Mouse (Mus musculus) T-cell, adult 2 months (primary cell): Measurements from ENCODE around the gene Ptch2.

Experiments
- DNase-seq: peaks from one replicate; pipeline ENCODE4 v3.0.0; 2022; ENCODE audit warnings: low spot score

The Ptch2 gene

DNA sequence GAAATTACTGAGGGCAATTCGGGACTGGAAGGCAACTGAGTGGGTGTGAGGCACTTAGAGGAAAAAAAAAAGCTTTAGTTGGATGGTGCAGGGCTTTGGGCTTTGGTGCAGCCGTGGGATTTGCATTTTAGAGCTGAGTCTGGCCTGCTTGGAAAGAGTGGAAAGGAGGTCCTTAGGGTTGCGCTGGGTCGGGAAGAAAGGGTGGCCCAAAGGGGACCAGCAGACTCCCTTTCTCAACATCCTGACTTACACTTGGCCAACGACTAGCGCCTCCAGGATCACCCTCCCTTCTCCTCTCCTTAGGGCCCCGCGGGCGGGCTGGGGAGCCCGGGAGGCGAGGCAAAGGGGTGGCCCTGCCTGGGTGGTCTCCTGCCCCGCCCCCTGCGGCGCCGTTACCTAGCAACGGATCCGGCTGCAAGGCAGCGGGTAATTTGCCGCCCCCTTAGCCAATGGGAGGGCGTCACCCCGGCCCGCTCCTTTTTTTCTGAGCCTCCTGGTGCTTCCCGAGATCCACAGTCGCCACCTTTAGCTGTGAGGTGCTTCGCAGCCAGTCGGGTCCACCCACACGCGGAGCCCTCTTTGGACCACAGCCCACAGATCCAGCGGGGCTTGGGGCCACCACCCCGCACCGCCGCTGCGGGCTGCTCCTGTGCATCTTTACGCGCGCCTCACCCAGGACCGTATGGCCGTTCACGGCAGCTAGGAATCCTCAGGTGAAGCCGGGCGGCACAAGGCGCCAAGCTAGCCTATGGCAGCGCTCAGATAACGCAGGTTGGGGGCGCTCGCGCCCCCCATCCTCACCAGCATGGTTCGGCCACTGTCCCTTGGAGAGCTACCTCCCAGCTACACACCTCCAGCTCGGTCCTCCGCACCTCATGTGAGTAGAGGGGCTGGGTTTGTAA is at the start of gene Ptch2:
Gene Ptch2 (plus strand): TSS at position 525 of the 902 bp plus-strand sequence.
- peak; percentile 7 for DNase-seq

DNA sequence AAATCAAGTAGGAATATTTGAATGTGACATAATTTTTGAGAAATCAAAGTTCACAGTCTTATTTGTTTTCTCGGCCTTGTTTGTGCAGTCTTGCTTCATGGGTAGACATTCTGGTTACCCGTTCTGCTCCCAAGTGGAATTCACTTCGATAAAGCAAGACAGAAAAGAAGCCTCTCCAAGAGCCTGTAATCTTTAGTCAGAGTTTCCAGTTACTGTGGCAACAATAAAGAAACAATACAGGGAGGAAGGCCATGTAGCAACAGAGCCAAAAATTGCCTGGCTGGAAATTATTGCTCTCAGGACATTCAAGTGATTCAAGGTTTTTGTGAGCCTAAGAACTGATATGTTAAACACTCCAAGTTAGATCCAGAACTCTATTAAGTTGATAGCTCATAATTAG is 47.0 kb upstream of the Ptch2 start:
- DNase-seq, result no peak

DNA sequence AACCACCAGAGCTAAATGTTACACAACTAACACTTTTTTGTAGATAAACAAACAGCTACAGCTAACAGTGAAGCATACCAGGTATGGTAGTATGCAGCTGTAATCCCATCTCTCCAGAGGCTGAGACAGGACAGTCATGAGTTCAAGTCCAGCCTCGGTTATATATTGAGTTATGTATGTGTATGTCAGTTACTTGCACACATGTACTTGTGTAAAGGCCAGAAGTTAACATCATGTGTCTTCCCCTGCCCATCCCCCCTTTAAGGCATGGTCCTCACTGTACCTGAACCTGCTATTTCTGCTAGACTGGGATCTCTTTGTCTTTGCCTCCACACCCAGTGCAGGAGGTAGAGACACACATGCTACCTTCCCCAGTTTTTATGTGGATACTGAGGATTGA is 46.4 kb upstream of the Ptch2 start:
- no peak for DNase-seq

DNA sequence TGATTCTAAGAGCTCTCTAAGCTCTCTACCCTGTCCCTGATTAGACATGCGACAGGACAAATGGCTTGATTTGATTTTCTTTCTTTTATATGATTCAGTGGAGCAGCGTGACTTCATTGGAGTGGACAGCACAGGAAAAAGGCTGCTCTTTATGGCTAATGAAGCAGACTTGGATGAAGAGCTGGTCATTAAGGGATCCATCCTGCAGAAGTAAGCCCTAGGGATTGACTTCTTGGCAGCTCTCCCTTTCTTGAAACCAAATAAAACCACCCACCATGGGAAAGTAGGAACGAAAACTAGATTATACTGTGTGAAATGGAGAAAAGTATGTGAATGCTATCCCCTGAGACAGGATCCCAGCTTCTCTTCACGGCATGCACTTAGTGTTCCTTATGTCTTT is 43.2 kb upstream of the Ptch2 start:
- DNase-seq, result no peak

DNA sequence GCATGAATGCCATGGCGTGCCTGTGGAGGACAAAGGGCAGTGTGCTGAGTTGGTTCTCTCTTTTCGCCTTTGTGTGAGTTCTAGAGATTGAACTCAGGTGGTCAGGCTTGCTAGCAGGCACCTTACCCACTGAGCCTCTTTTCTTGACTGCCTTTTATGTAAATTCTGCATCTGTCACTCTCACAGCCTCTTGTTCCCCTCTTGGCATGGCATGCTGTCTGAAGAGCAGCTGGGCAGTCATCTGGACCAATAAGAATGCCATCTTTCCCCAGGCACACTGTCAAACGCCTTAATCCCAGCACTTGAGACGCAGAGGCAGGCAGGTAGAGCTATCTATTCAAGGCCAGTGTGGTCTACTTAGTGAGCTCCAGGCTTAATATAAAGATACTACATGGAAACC is 41.9 kb upstream of the Ptch2 start:
- DNase-seq, result no peak

DNA sequence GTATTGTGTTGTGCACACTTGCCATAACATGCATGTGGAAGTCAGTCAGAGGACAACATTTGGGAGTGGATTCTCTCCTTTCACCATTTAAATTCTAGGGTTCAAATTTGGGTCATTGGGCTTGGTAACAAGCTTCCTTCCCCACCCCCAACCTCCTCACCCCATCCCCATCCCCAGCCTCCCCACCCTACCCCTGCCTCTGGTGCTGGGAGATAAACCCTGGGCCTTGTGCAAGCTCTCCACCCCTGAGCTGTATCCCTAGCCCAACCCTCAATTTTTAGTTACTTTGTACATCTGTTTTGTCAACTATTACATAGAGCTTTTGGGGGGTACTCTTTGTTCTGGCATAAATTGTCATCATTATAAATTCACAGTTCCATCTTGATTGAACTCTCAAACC is 39.8 kb upstream of the Ptch2 start:
- no peak for DNase-seq

DNA sequence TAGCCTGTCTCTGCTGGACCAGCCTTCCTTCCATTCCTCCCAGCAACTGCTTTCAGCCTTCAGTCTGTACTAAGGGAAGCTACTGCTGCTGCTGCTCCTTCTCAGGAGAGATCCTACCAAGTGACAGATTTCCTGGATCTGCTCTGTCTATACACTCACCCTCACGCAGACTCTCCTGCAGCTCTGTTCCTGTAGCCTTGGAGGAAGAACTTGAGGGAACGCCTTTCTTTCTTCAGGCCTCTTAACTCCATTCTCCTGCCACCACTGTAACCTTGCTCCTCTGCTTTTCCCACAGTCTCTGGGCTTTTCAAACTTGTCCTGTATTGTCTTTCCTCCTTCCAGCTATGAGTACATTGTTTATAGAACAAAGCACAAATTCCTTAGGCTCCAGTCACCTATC is 39.4 kb upstream of the Ptch2 start:
- DNase-seq, result no peak

DNA sequence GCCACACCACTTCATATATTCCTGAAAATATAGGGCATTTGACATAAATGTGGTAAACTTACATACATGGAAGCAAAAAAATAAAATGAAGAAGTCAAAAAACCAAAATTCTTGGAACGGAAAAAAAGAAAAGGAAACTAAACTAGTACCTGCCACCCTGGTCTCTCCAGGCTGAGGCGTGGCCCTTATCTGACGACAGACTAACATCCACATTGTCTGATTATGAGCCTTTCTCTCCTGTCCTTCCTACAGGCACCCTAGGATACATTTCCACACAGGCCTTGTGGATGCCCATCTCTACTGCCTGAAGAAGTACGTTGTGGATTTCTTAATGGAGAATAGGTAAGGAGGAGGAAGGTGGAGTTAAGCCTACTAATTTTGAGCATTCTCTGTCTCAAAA is 37.4 kb upstream of the Ptch2 start:
- DNase-seq, result no peak

DNA sequence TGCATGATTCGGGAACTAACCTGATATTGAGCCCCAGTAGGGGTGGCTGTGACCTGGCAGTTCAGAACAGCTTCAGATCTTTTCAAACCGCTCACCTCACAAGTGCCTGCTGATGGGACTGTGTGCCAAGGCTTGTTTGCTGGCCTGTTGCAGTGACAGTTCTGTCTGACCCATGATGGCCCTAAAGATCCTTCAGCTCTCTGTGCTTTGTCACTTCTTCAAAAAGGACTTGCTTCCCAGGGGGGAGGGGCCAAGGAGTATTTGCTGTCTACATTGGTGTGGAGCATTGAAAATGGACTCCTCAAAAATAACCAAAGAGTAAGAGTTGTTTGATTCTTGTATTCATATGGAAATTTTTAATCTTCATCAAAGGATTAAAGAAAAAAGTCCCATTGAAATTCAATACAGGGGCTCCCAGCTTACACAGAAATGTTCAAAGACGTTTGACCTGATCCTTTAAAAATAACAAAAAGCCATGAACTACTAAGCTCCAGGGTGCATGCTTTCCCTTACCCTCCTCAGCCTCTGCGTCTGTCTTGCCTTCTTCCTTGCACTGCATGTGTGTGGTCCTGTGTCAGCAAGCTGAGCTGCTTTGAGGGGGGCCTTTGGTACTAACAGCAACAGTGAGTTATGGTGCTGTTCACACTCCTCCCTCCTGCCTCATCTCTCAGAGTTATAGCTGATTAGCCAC is 33.0 kb upstream of the Ptch2 start:
- no peak for DNase-seq

DNA sequence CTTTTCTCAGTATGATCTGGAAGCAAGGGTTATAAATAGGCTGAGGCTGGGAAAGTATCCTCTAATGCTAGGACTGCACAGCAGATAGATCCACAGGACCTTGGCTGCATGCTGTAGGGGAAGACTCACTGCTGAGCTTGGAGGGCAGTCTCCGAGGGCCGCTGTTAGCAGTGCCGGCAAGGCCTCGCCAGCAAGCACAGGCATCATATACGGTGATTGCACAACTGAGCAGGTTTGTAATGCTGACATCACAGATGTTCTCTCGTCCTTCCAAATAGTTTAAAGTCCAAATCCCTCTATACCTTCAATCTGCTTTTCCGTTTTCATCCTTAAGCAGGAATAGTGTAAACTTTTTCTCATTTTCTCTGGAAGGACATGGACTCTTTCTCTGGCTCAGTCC is 27.8 kb upstream of the Ptch2 start:
- no peak for DNase-seq

DNA sequence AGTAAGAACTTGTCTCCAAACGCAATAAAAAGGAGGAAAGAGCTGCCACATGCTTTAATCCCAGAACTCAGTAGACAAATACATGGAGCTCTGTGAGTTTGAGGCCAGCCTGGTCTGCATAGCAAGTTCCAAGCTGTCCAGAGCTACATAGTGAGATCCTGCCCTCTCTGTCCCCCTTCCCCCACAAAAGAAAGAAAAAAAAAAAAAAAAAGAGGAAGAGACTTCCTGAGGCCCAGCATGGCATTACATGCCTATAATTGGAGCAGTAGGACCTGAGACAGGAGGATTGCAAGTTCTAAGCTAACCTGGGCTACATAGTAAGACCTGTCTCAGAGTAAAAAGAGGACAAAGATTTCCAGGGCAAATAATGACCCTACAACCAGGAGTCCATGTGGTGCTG is 26.2 kb upstream of the Ptch2 start:
- no peak for DNase-seq

DNA sequence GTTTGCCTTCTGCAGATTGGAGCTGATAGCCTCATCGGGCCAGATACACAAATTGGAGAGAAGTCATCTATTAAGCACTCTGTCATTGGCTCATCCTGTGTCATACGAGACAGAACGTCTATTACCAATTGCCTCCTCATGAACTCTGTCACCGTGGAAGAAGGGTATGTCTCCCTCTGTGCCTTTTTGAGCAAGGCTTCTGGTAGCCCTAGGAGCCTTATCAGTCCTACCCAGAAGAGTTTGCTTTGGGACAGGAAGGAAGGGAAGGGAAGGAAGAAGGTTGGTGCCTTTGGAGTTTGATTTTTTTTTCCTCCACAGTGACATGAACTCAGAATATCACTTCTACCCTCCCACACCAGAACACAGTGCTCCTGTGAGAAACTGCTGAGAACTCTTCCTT is 25.3 kb upstream of the Ptch2 start:
- no peak for DNase-seq

DNA sequence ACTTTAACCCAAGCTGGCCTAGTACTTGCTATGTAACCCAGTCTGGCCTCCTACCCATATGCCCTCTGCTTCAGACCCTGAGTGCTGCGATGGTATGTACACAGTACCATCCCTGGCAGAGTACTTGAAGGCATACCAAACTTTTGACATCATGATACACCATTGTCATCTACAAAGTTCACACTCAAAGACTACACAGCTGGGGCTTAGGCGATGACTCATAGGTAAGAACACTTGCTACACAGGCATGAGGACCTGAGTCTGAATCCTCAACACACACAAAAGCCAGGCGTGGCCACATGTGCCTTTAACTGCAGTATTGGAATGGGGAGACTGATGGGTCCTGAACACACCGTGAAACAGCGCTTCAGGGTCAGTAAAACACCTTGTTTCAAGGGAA is 24.7 kb upstream of the Ptch2 start:
- no peak for DNase-seq

DNA sequence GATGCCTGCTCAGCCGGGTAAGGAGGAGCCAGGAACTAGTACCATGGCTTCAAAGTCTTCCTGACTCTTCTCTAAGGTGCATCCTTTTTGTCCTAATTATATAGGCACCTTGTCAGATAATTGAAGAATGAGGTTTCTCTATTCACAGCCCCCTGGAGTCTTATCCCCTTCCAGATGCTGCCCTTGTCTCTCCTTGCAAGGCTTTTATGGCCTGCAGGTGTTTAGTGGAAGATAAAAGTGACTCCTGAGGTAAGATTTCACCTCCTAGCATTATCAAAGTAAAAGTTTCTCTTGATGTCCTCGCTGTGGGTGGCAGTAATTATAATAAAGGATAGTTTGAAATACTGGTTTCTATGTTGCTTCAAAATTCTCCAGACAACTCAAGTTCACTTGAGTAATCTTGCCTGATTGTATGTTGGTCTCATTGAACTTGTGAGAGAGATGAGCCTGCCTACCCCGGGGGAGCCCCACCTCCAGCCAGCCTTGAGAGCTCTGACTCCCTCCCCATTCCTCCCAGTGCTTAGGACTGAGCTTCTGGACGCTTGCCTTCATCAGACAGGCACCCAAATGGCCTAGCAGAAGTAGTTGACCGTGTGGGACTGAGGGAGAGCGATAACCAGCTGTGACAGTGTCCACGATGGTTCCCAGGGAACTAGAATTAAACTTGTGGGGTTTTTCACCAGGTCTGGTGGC is 7.8 kb upstream of the Ptch2 start:
- DNase-seq, result no peak

DNA sequence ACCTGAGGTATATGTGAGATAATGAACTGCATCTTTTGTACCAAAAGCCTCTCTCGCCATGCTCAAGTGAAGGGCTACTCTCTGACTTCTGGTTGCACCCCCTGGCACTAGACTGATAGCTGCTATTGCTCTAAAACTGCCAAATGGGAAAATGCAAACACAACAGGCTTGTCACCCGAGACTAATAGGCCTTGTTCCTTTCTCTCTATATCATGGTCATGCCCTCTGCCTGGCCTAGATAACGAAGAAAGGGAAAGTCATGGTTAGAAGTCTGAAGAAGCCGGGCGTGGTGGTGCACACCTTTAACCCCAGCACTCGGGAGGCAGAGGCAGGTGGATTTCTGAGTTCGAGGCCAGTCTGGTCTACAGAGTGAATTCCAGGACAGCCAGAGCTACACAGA is 5.3 kb upstream of the Ptch2 start:
- no peak for DNase-seq

DNA sequence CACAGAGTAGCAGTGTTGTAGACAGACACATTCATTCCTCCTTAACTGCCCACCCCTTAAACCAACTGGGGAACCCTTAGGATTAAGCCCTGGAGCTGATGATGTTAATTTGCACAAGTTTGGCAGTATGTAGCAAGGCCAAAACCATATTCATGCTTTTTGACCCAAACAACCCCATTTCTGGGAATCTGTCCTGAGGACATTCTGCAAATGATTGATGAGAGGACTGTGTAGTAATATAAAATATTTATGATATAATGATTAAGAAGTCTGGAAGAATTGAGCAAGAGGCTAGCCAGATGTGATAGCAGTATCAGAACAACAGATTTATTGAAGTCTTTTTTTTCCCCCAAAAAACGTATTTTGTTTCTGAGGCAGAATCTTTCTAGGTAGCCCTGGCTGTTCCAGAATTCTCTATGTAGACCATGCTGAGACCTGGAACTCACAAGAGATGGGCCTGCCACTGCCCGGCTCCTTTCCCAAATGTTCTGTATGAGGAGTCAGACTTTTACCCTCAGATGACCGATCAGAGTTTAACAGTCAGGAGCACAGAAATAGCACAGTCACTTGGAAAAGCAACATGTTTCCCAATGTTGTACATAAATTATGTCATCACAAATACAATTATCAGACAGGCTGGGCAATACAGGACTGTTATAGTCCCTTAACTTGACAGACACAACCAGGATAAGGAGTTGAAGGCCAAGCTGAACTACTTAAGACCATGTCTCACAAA is 1.1 kb upstream of the Ptch2 start:
- DNase-seq, result no peak

DNA sequence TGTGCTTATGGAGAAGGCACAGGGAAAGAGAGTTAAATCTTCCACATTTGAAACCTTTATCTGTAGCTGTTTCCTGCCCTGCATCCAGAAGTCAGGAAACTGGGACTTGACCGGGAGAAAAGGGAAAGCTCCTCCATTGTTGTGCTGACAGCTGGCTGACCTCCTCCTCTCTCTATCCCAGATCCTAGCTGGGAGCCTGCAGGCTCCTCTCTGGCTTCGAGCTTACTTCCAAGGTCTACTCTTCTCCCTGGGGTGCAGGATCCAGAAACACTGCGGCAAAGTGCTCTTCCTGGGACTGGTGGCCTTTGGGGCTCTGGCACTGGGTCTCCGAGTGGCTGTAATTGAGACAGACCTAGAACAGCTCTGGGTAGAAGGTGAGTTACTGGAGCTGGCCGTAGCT is 791 bp downstream of the Ptch2 start:
- no peak for DNase-seq

DNA sequence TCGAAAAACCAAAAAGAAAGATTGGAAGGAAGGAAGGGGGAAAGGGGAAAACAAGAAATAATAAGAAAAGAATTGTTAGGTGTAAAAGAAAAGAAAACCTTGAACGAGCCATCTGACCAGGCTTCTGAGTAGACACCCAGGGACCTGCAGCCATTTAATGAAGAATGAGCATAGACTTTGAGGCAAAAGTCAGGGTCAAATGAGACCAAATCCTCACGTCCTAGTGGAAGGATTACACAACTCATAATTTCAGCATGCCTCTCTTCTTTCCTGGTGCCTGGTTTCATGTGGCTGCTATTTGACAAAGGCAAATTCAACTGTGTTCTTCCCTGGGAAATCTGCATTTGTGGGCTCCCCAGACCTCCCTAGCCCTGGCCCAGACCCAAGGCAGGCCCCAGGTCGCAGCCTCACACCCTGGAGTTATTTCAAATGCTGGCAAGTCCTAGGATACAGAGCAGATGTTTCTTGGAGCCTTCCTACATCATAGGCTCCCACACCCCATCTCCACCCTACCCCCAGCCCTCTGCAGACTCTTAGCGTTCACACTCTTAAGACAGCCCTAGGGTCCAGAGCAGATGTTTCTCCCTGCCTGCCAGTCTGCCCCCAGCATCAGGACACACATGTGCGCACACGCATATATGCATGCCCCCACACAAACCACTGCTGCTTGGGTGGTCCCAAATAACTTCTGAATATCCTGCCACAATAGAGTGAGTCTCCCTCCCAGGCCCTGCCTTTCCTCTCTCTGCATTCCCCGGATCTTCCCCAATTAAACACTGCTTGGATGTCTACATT is 2.3 kb downstream of the Ptch2 start:
- DNase-seq, result no peak

DNA sequence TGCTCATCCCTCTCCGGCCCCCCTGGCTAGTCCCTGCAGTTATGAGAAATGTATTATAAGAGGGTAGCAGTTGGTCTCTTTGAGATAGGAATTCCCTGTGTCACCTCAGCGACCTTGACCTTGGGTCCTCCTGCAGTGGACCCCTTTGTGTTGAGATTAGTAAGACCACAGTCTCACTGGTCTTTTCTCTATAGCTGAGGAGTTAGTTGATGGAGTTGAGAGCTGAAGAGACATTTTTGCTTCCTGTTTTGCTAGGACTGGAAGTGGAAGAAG is 2.8 kb downstream of the Ptch2 start:
- DNase-seq, result no peak

DNA sequence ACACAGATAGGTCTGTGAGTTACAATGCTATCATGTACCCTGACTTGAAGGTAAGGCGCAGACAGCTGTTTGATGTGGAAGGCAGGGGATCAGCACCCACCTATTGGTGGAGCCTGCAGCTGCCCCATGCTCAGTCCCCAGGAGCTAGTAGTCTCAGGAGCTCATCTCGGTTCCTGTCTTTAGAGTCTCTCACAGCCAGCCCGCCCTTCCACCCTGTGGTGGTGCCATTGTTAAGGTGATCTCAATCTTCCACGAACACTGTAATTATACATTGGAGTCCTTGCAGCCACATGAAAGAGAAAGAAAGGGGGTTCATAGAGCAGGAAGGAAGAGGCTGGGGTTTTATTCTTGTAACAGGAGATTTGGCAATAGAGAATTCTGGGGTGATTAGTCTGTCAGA is 4.2 kb downstream of the Ptch2 start:
- no peak for DNase-seq

DNA sequence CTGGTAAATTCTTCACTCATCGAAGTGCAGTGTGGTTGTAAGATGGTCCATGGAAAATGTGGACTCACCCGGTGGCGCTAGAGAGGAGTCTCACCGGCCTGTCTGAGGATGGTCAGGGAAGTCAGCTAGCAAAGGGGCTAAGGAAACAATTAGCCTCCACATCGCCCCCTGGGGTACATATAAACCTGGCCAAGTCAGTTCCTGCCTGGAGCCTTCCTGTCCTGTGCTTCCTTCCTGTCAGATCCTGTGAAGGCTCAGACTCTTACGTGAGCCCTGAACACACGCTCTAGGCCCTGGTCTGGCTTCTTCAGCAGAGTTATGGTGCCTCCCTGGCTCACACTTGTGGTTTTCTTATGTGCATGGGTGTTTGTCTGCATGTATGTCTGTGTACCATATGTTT is 5.3 kb downstream of the Ptch2 start:
- peak; percentile 20 for DNase-seq

DNA sequence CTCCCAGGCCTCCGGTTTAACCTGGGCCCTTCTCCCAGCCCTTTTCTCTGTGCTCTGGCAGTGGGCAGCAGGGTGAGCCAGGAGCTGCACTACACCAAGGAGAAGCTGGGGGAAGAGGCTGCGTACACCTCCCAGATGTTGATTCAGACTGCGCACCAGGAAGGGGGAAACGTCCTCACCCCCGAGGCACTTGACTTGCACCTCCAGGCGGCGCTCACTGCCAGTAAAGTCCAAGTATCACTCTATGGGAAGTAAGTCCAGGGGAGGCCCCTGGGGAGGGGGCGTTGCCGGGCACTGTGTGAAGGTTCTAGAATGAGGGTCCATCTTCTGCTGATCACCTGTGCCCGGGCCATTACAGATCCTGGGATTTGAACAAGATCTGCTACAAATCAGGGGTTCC is 8.8 kb downstream of the Ptch2 start:
- DNase-seq, result no peak
